Mouse (Mus musculus): ENCODE results near the gene Shmt1. TPM values are rescaled to one million over a fixed set of nuclear protein-coding genes. Genes with fewer than 3 reads are reported as not detected.

Gene Shmt1
- polyA plus RNA-seq, 2 experiments = 30.4 to 35.9 TPM

DNA sequence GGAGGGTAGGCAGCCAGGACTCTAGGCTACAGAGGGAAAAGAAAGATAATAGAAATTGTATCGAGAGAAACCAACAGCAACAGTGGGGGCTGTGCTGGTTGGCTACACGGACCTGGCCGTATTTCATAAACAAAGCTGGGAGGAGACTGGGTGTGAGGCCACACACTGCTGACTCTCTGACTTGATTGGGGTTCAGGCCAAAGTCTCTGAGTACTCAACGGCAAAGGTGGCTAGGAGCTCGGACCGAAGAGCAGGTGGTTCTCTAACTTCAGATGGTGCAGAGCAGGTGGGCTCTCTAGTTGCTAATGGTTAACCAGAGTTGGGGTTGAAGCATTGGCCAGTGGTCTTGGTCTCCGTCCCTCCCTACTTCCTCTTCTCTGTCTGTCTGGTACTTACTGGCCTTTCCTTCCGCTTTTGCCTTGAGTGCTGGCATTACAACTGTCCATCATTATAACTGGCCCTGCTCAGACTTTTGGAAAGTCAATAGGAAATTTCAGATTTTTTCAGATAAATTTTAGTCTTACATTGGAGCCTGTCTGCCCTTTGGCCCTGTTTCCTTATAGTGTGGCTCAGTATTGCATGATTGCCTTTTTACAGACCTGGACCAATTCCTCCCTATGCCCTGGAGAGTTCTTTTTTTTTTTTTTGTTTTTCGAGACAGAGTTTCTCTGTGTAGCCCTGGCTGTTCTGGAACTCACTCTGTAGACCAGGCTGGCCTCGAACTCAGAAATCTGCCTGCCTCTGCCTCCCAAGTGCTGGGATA, 26.3 kb upstream of the Shmt1 start:
- no peak for ATAC-seq (ENCODE audit: low FRiP score, low read depth)
- 91% methylated on average over 10 of the region's 10 CpGs for WGBS
- H3K9me3 ChIP-seq (ENCODE audit: control insufficient read depth, low read length) = no peaks in the 10 kb centered on the region

DNA sequence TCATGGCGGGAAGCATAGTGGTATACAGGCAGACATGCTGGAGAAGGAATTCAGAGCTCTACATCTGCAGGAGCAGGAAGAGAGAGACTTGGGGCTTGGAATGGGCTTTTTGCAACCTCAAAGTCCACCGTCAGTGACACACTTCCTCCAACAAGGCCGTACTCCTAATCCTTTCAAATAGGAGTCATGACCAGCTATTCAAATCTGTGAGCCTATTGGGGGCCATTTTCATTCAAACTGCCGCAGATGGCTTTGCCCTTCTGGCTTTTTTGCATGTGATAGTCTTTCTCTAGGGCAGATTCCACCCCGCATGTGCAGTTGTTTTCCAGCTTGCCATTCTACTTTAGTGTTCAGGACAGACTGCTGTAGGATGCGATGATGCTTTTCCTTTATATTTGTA, 25.4 kb upstream of the Shmt1 start:
- H3K27ac ChIP-seq (replicated peaks; ENCODE audit: low read depth, low read length) = no peak overlapping the region
- WGBS = 95% methylated on average over 6 of the region's 6 CpGs
- no peak for DNase-seq (ENCODE audit: low spot score)
- no peak overlapping the region for H3K9ac ChIP-seq (ENCODE audit: low read depth, low read length, severe bottlenecking)
- TF ChIP-seq POLR2A (IDR thresholded peaks at IDR 0.05; ENCODE audit: borderline replicate concordance, extremely low read depth, insufficient read depth, insufficient read length) = no peak
- no peaks in the 10 kb centered on the region for H3K9me3 ChIP-seq (ENCODE audit: control insufficient read depth, low read length)
- ATAC-seq (ENCODE audit: low FRiP score, low read depth) = no peak
- no peaks in the 10 kb centered on the region for H3K36me3 ChIP-seq (ENCODE audit: control insufficient read depth, insufficient read depth, low read length)
- H3K4me2 ChIP-seq (replicated peaks; ENCODE audit: low read depth, low read length, severe bottlenecking) = no peak overlapping the region
- H3K4me1 ChIP-seq (ENCODE audit: control insufficient read depth, insufficient read depth, low read length) = no peaks in the 10 kb centered on the region
- no peaks in the 10 kb centered on the region for H3K27me3 ChIP-seq (ENCODE audit: control insufficient read depth, insufficient read depth, low read length)
- H3K4me3 ChIP-seq (replicated peaks; ENCODE audit: low read length) = no peak overlapping the region

More for the DNA sequence above, 26.3 kb upstream of the Shmt1 start:
- no peak overlapping the region for H3K4me2 ChIP-seq (replicated peaks; ENCODE audit: low read depth, low read length, severe bottlenecking)
- H3K9ac ChIP-seq (ENCODE audit: low read depth, low read length, severe bottlenecking) = no peak overlapping the region
- no peaks in the 10 kb centered on the region for H3K36me3 ChIP-seq (ENCODE audit: control insufficient read depth, insufficient read depth, low read length)
- no peak for TF ChIP-seq POLR2A (IDR thresholded peaks at IDR 0.05; ENCODE audit: borderline replicate concordance, extremely low read depth, insufficient read depth, insufficient read length)
- no peak overlapping the region for H3K27ac ChIP-seq (replicated peaks; ENCODE audit: low read depth, low read length)
- no peak for DNase-seq (ENCODE audit: low spot score)
- no peaks in the 10 kb centered on the region for H3K27me3 ChIP-seq (ENCODE audit: control insufficient read depth, insufficient read depth, low read length)
- no peak overlapping the region for H3K4me3 ChIP-seq (replicated peaks; ENCODE audit: low read length)
- H3K4me1 ChIP-seq (ENCODE audit: control insufficient read depth, insufficient read depth, low read length) = no peaks in the 10 kb centered on the region

DNA sequence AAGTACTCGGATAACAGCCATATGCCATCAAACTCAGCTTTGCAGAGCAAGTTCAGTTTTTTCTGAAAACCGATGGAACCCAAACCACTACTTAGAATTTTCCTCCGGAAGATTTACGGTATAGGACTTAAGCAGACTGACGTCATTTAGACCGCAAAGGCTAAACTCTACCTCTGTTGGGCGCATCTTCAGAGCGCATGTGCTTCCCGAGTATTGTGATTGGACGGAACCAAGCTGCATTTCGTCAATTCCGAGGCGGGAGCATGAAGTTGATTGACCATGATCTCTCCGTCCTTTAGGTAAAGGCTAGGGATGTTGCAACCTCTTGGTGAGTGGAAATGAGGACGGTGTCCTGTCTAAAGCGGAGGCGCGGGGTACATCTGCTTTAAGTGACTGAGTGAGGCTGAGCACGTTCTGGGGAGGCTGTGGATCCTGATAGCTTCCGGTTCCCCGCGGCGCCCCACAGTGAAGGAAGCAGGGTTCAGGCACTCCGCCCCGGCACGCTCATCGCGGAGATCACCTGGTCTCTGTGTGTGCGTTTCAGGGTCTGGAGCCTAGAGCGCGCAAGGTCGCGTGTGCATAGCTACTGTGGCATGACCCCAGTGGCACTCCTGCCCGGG, 19.0 kb upstream of the Shmt1 start, which contains the start of gene Dhrs7b:
Gene Dhrs7b, plus strand, starts transcription at position 199 of the 620 bp plus-strand sequence.
- H3K4me1 ChIP-seq (ENCODE audit: control insufficient read depth, insufficient read depth, low read length) = 0 out of 2 replicates have a peak, but pooled peaks cover 5% of the 10 kb centered on the region
- peak within 1 kb of the TSS; percentile 56 for H3K4me3 ChIP-seq (replicated peaks; ENCODE audit: low read length)
- DNase-seq (ENCODE audit: low spot score) = peak; percentile 96
- WGBS = 1% methylated on average over 34 of the region's 34 CpGs
- ATAC-seq (ENCODE audit: low FRiP score, low read depth) = peak; percentile 97
- H3K9ac ChIP-seq (ENCODE audit: low read depth, low read length, severe bottlenecking) = peak within 1 kb of the TSS; percentile 63
- H3K36me3 ChIP-seq (ENCODE audit: control insufficient read depth, insufficient read depth, low read length) = no peaks in the 10 kb centered on the region
- no peaks in the 10 kb centered on the region for H3K9me3 ChIP-seq (ENCODE audit: control insufficient read depth, low read length)
- H3K4me2 ChIP-seq (replicated peaks; ENCODE audit: low read depth, low read length, severe bottlenecking) = peak within 1 kb of the TSS; percentile 62
- TF ChIP-seq POLR2A (IDR thresholded peaks at IDR 0.05; ENCODE audit: borderline replicate concordance, extremely low read depth, insufficient read depth, insufficient read length) = no peak
- no peaks in the 10 kb centered on the region for H3K27me3 ChIP-seq (ENCODE audit: control insufficient read depth, insufficient read depth, low read length)
- H3K27ac ChIP-seq (replicated peaks; ENCODE audit: low read depth, low read length) = peak within 1 kb of the TSS; percentile 23; the same call in 1 of the 2 replicates

DNA sequence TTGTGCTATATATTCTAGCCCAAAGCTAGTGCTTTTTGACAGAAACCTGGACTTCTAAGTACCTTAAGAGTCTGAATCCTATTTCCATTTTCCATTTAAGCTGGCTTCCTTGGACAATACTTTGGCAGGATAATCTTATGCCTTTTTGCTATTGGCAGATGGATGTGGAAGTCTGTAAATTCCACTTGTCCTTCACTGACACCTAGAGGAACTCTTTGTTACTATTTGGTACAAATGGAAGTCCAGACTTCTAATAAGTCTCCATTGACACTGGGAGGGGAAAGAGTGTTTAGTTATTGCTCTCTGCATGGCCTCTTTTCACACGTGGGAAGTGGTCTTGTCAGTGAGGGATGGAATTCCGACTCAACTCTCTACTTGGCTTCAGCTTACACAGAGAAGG, 17.4 kb upstream of the Shmt1 start:
- no peaks in the 10 kb centered on the region for H3K36me3 ChIP-seq (ENCODE audit: control insufficient read depth, insufficient read depth, low read length)
- 0 out of 2 replicates have a peak, but pooled peaks cover 5% of the 10 kb centered on the region for H3K4me1 ChIP-seq (ENCODE audit: control insufficient read depth, insufficient read depth, low read length)
- 40% methylated on average over 2 of the region's 2 CpGs for WGBS
- no peak for ATAC-seq (ENCODE audit: low FRiP score, low read depth)
- no peak for DNase-seq (ENCODE audit: low spot score)
- H3K9me3 ChIP-seq (ENCODE audit: control insufficient read depth, low read length) = no peaks in the 10 kb centered on the region
- no peak for TF ChIP-seq POLR2A (IDR thresholded peaks at IDR 0.05; ENCODE audit: borderline replicate concordance, extremely low read depth, insufficient read depth, insufficient read length)
- H3K27me3 ChIP-seq (ENCODE audit: control insufficient read depth, insufficient read depth, low read length) = no peaks in the 10 kb centered on the region
- H3K9ac ChIP-seq (ENCODE audit: low read depth, low read length, severe bottlenecking) = no peak overlapping the region
- no peak overlapping the region for H3K4me2 ChIP-seq (replicated peaks; ENCODE audit: low read depth, low read length, severe bottlenecking)
- H3K4me3 ChIP-seq (replicated peaks; ENCODE audit: low read length) = no peak overlapping the region
- H3K27ac ChIP-seq (replicated peaks; ENCODE audit: low read depth, low read length) = no peak overlapping the region

DNA sequence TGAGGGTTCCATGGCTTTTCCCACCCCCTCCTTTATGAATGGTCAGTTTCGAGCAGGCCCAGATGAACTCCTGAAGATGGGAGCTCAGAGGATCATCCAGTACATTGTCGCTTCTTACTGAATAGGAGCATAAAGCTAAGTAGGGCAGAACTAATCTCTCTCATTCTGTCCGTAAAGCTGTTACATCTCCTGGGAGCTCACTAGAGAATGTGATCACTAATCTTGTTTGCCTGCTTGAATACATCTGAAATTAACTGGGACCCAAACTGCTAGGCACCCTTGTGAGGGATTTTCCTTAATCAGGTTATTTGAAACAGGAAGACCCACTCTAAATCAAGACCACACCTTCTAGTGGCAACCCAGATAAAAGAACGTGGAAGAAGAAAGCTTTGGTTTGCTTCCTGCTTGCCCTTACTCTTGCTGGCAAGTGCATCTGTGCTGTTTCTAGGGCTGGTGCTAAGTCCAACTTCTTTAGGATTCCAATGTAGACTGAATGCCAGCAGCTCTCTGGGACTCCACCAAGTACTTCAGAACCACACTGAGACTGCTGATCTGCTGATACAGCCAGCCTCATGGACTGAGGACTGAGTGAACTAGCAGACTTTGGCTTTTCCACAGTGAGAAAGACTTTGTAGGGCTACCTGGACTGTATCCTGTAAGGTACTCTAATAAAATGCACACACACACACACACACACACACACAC, 15.9 kb upstream of the Shmt1 start:
- ATAC-seq (ENCODE audit: low FRiP score, low read depth) (no peak), DNase-seq (ENCODE audit: low spot score) (no peak)
- no peak for TF ChIP-seq POLR2A (IDR thresholded peaks at IDR 0.05; ENCODE audit: borderline replicate concordance, extremely low read depth, insufficient read depth, insufficient read length)
- Histone ChIP-seq H3K4me3 (replicated peaks; ENCODE audit: low read length) (no peak overlapping the region), H3K9me3 (ENCODE audit: control insufficient read depth, low read length) (no peaks in the 10 kb centered on the region), H3K4me2 (replicated peaks; ENCODE audit: low read depth, low read length, severe bottlenecking) (no peak overlapping the region), H3K27me3 (ENCODE audit: control insufficient read depth, insufficient read depth, low read length) (no peaks in the 10 kb centered on the region), H3K27ac (replicated peaks; ENCODE audit: low read depth, low read length) (no peak overlapping the region), H3K4me1 (ENCODE audit: control insufficient read depth, insufficient read depth, low read length) (0 out of 2 replicates have a peak, but pooled peaks cover 5% of the 10 kb centered on the region), H3K9ac (ENCODE audit: low read depth, low read length, severe bottlenecking) (no peak overlapping the region), H3K36me3 (ENCODE audit: control insufficient read depth, insufficient read depth, low read length) (no peaks in the 10 kb centered on the region)
- WGBS = 71% methylated on average over 4 of the region's 4 CpGs

Measured in limb, embryonic 14.5 days (tissue).